Mouse (Mus musculus): Measurements from ENCODE around the gene Omp.
"Not testable (repeated sequence)": the region's sequence is repeated elsewhere in the genome, so short reads cannot be mapped to it uniquely, and the experiment has no call there.

Gene Omp

GRCm38 (mm10) chr7:98145402-98145801 lies at the start of gene Omp:
Gene Omp (minus strand): TSS chr7:98145502.
- no peak for DNase-seq (ENCODE audit: low spot score)

DNA sequence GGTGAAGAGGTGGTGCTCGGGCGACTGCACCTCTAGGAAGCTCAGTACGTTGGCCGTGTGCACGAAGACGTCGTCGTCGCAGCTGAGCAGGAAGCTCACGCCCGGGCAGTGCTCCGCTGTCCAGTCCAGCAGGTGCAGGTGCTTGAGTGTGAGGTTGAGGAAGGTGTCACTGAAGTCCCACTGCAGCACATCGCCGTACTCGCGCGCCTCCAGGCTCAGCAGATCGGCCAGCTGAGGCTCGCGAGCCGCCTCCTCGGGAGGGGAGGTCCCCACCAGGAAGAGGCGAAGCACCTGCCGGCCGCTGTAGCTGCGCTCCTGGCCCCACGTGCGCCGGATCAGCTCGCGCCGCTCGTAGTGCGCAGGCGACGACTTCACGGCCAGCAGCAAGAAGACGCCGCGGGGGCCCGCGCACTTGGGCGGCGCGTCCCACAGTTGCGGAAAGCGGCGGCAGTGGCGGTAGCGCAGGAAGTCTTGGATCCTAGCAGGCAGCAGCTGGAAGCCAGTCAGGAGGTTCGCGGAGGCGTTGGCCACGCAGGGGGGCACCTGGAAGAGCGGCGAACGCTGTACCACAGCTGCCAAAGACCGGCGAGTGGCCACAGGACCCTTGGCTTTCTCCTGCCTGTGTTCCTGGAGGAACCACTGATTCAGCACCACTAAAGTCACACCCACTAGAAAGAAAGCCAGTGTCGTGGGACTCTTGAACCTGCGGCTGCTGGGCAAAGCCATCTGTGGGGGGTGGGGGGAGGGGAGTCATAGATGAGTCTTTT lies 48.9 kb upstream of the Omp start:
- peak; percentile 42 for DNase-seq (ENCODE audit: low spot score)

GRCm38 (mm10) chr7:98193515-98194025 lies 48.3 kb upstream of the Omp start:
- DNase-seq (ENCODE audit: low spot score) = no peak

DNA sequence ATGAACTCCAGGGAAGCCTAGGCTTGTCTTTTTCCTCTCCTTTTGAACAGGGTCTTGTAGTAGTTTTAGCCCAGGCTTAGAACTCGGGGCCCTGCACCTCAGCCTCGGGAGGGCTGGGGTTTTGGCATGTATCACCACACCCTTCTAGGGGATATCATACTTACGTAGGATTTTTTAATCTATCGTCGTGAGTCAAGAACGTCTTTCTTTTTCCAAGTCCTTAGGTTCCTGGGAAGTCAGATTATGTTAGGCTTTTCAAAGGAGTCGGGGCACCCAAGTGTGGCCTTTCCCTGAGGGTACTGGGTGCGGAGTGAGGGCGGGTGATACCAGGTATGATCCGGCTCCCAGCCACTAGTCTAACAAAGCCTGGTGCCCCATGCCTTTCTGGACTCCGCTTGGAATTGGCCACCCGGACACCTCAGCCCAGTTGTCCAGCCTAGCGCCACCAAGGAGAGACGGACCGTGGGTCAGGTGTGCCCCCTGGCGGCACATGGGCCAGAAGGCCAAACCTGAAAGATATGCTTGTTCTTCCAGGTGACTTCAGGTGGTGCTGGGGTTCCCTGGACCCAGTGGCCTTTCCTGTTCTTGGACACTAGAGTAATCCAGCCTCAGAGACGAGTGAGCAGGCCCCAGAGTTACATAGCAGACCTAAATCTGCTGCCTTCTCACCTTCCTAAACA lies 46.4 kb upstream of the Omp start:
- no peak for DNase-seq (ENCODE audit: low spot score)

DNA sequence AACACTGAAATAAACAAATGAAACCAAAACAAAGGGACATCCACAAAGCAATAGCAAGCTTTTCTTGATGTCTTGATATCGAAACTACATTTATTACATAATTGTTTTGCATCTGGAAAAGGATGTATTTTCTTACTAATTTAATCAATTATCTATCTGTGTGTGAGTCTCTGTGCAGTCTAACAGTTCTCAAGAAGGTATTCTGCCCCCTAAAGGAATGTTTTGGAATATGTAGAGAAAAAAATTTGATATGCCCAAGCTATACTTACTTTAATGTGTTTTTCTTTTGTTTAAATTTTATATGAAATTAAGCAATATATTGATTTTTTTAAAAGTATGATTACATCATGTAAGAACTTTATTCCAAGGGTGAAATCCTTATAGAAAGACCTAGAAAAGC lies 45.3 kb upstream of the Omp start:
- DNase-seq (ENCODE audit: low spot score) = no peak

DNA sequence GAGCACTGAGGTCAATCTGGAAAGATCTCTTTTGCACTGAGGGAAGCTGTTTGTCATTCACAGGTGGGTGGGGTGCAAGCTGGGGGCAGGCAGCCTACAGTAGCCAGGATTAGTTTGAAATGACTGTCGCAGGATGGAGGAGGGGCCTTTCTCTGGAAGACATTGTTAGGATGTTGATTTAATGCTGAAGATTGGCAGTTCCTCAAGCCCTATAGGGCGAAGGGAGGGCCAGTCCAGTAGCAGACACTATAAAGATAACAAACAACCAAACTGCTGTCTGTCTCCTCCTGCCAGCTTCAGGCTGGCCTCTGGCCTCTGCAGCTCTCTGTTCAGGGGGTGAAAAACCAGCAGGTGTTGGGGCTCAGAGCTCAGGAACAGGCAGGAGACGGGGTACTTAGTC lies 44.4 kb upstream of the Omp start:
- DNase-seq (ENCODE audit: low spot score) = no peak

GRCm38 (mm10) chr7:98188680-98189079 lies 43.4 kb upstream of the Omp start:
- DNase-seq (ENCODE audit: low spot score) = no peak

DNA sequence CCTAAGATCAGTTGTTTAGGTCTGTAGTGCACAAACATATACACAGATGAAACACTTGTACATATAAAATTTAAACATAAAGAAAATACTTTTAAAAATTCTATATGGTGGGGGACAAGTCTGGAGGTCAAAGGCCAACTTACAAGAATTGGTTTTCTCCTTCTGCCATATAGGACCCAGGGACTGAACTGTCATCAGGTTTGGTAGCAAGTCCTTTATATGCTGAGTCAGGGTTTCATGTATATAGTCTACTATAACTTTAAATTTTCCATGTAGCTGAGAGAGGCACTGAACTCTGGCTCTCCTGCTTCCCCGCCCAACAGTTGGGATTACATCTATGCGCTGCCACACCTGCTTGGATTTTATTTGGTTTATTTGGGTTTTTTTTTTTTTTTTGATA lies 42.9 kb upstream of the Omp start:
- DNase-seq (ENCODE audit: low spot score) = no peak

GRCm38 (mm10) chr7:98187332-98187731 lies 42.0 kb upstream of the Omp start:
- not testable (repeated sequence) for DNase-seq (ENCODE audit: low spot score)

- DNase-seq (ENCODE audit: low spot score) = no peak
Observed at GRCm38 (mm10) chr7:98186637-98187036, 41.3 kb upstream of the Omp start.

DNA sequence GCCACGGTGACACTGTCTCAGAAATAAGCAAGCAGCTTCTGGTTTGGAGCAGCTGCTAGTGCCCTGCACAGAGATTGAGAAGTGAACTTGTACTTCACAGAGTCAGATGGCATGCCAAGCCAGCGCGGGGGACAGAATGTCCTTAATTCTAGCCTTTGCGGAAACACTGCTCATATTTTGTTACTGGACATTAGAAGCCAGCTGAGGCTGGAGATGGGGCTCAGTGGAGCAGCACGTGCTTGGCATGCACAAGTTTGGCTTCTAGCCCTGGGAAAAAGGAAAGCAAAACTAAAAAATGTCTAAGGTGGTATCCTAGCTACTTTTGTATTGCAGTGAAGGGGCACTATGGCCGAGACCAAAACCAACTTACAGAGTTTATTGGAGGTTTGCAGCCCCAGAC lies 40.0 kb upstream of the Omp start:
- peak; percentile 46 for DNase-seq (ENCODE audit: low spot score)

- DNase-seq (ENCODE audit: low spot score) = no peak
Observed at GRCm38 (mm10) chr7:98178560-98179231, 33.4 kb upstream of the Omp start.

GRCm38 (mm10) chr7:98177929-98178559 lies 32.7 kb upstream of the Omp start, which contains the start of gene Capn5:
Gene Capn5 (minus strand): TSS chr7:98178274.
- peak; percentile 55 for DNase-seq (ENCODE audit: low spot score)

GRCm38 (mm10) chr7:98177566-98177928 lies 32.2 kb upstream of the Omp start:
- no peak for DNase-seq (ENCODE audit: low spot score)

DNA sequence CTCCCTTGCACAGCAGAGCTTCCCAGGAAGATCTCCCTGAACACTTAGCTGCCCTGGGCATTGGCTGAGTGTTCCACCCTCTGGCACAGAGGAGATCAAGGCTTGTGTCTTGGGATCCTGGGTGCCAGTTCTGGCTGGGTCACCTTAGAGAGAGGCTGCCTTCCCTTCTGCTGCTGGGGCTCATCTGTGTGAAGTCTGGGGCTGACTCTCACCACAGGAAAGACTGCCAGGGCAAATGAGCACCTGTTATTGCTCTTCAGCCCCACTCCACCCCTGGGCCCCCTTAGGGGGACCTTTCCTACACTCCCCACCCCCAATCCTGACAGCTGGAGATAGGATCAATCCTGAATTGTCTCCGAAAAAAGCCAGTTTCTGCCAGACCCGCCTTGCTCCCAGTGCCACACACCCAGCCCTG lies 31.8 kb upstream of the Omp start:
- no peak for DNase-seq (ENCODE audit: low spot score)

GRCm38 (mm10) chr7:98176322-98177070 lies 31.2 kb upstream of the Omp start:
- DNase-seq (ENCODE audit: low spot score) = no peak

DNA sequence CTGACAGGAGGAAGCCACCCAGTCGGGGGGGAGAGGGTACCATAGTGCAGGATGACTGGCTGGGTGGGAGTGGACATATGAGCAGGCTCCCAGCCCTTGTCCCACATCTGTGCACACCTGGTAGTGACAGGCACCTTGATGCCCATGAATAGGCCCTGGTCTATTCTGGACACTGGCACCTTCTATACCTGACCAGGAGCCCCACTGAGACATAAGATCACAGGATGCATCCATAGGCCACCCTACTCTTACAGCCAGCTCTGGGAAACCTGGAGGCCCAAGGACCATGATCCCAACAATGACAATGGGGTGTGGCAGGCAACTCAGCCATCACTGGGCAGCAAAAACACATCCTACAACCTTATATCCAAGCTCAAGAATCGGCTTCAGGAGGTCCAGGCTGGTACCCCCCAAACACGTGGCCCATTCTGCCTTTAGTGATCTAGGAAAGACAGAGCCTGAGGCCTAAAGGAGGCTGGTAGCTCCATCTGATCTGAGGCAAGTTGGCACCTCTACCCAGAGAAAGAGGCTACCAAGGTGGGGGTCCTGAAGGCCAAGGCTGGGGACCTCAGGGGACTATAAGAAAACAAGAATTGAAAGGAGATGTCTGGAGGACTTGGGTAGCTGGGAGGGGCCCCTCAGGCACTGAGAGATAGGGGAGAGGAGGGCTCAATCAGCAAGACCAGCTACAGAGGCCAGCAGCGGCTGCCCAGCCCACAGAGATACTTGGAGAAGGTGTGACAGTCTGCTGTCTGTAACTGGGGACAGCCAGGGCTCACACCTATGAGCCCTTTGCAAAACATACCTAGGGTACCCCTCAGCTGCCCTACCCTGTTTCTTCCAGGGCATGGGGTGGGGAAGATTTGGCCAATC lies 29.8 kb upstream of the Omp start:
- DNase-seq (ENCODE audit: low spot score) = no peak

DNA sequence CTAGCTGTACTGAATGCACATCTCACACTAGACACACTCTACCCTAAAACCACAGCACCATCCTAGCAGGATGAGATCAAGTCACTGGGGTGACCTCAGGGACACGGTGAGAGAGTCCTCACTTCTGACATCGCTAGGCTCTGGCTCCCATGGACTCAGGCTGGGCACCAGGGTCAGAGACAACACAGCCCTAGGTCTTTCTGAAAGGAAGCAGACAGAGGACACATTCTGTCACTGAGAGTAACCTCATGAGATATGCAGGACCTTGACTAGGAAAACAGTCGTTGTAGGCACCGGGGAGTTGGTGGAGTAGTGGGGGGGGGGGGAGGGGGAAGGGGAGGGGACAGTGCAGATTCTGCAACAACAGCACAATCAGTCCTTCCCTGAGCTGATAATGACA lies 28.1 kb upstream of the Omp start:
- DNase-seq (ENCODE audit: low spot score) = no peak

DNA sequence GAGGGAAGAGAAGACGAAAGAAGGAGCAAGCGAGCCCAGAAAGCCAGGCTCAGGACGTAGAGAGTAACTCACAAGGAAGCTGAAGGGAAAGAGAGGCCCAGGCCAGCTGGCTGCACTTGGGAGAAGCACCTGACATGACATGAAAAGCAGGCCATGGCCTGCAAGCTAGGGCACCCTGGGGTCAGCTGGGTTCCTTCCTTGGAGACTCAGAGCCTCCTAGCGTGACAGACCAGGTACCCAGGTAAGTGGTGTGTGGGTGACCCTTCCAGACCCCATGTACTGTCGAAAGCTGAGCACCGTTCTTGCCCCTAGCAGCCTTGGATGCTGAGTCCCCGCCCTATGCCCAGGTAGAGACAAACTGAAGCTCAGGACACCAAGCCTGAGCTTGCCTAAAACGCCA lies 27.4 kb upstream of the Omp start:
- no peak for DNase-seq (ENCODE audit: low spot score)

- no peak for DNase-seq (ENCODE audit: low spot score)
Observed at GRCm38 (mm10) chr7:98171141-98172073, 26.1 kb upstream of the Omp start.

Data from testis, postnatal 14 days (tissue).